Comparison of ENCODE assay signal across 20 mouse cellular contexts in genomic region chr8:116606171-116606570, GRCm38 (mm10).
"Had no signal": no experiment of that assay in that cellular context is flagged by ENCODE, and none has a peak within 500 bp of the region (broad histone marks: within the 10 kb centered on the region; RNA-seq: fewer than 3 reads in every experiment).

No protein-coding gene starts in this region.

- H3K4me3 ChIP-seq: midbrain, embryonic 10.5 days; midbrain, embryonic 12.5 days; myocyte; neural tube, embryonic 13.5 days; neural tube, embryonic 15.5 days had no signal

- H3K27me3 ChIP-seq: midbrain, embryonic 12.5 days; neural tube, embryonic 13.5 days; neural tube, embryonic 15.5 days had no signal

- H3K9me3 ChIP-seq: neural tube, embryonic 15.5 days had no signal

- H3K36me3 ChIP-seq: midbrain, embryonic 10.5 days; midbrain, embryonic 12.5 days; neural tube, embryonic 13.5 days; neural tube, embryonic 15.5 days had no signal

- H3K27ac ChIP-seq: liver, embryonic 14.5 days; midbrain, embryonic 10.5 days; midbrain, embryonic 12.5 days; neural tube, embryonic 13.5 days; neural tube, embryonic 15.5 days had no signal

- H3K4me2 ChIP-seq: lung, embryonic 14.5 days; midbrain, embryonic 12.5 days; neural tube, embryonic 13.5 days; neural tube, embryonic 15.5 days had no signal

- ATAC-seq: midbrain, embryonic 16.5 days had no signal

- H3K4me1 ChIP-seq: midbrain, embryonic 10.5 days; midbrain, embryonic 12.5 days; neural tube, embryonic 13.5 days; neural tube, embryonic 15.5 days had no signal

- H3K9ac ChIP-seq: liver, embryonic 14.5 days; lung, embryonic 14.5 days; midbrain, embryonic 12.5 days; neural tube, embryonic 13.5 days; neural tube, embryonic 15.5 days had no signal

- DNase-seq: lung, adult 18-20 months; lung, embryonic 14.5 days; lung, postnatal 10 days; lung, postnatal 4 days; midbrain, embryonic 14.5 days; retina, postnatal 1 day; right cerebral cortex, adult 18-20 months; right cerebral cortex, postnatal 25 days; right cerebral cortex, postnatal 4 days; spleen, adult 18-20 months; thymus, adult 18-20 months; thymus, postnatal 14 days; thymus, postnatal 36 days had no signal
